Mouse (Mus musculus) cerebellum, adult 2 months (tissue): ENCODE results near the gene Cnn2. TPM values are rescaled to one million over a fixed set of nuclear protein-coding genes. Genes with fewer than 3 reads are reported as not detected.

ENCODE experiments used
- DNase-seq, 2 experiments: peaks; one replicate each; pipeline ENCODE4 v3.0.0; 2021
- H3K27ac ChIP-seq: fragments of 200-500 bp; 2 replicates; pipeline ENCODE4 v1.5.1; 2012; ENCODE audit warnings: low read length, control low read depth, inconsistent platforms; ENCODE audit not compliant: insufficient read depth
- H3K27me3 ChIP-seq: fragments of 200-500 bp; 2 replicates; pipeline ENCODE4 v1.6.1; 2012; ENCODE audit warnings: inconsistent platforms, mild to moderate bottlenecking, low read length, moderate library complexity; ENCODE audit not compliant: control insufficient read depth, insufficient read depth
- H3K4me1 ChIP-seq: fragments of 200-500 bp; 2 replicates; pipeline ENCODE4 v1.6.1; 2011; ENCODE audit warnings: low read length; ENCODE audit not compliant: control insufficient read depth, insufficient read depth
- H3K4me3 ChIP-seq: fragments of 200-500 bp; replicated peaks from 2 replicates; pipeline ENCODE3; 2011; ENCODE audit warnings: mild to moderate bottlenecking, low read depth, low read length, control low read depth; ENCODE audit not compliant: insufficient read depth
- CTCF ChIP-seq: fragments of 200-500 bp; IDR thresholded peaks from 2 replicates; pipeline ENCODE4 v1.5.1; 2011; ENCODE audit warnings: low read depth, mild to moderate bottlenecking, control low read depth, low read length, moderate library complexity, borderline replicate concordance; ENCODE audit not compliant: insufficient read depth
- POLR2A ChIP-seq: fragments of 200-500 bp; IDR thresholded peaks from 2 replicates; pipeline ENCODE4 v1.6.1; 2011; ENCODE audit warnings: low read length, control low read depth, borderline replicate concordance; ENCODE audit not compliant: insufficient read depth
- WGBS: fragments of 180-500 bp; shearing (Covaris S2); methylation state at CpG from one replicate; pipeline ENCODE4 v1.1.7; 2018; 5-methylcytosine and 5-hydroxymethylcytosine counted together
- polyA plus RNA-seq: library from polyadenylated mRNA; depleted of rRNA; stranded (reverse); fragments of >200 nt; gene quantifications from 2 replicates; pipeline ENCODE4 v1.2.3, GENCODE M21; 2012; rRNA removed

Cnn2 gene
- polyA plus RNA-seq, result 8.2 and 9.3 TPM in 2 replicates

GRCm38 (mm10) chr10:79988506-79989271 lies at the start of gene Cnn2:
Gene Cnn2, plus strand, starts transcription at chr10:79988584.
- DNase-seq, result no peak
- no peak within 1 kb of the TSS for H3K4me3 ChIP-seq
- TF ChIP-seq POLR2A, result no peak
- no peak for TF ChIP-seq CTCF
- peaks cover 6% of the 10 kb centered on the region; the same call in 1 of the 2 replicates for H3K4me1 ChIP-seq
- no peaks in the 10 kb centered on the region for H3K27me3 ChIP-seq
- no peak within 1 kb of the TSS for H3K27ac ChIP-seq
- WGBS, result 1% methylated on average over 59 of the region's 59 CpGs

- Histone ChIP-seq H3K27me3 (no peaks in the 10 kb centered on the region), H3K4me1 (peaks cover 20% of the 10 kb centered on the region), H3K4me3 (no peak overlapping the region), H3K27ac (no peak overlapping the region)
- TF ChIP-seq POLR2A (no peak), CTCF (no peak)
- 43% methylated on average over 7 of the region's 7 CpGs for WGBS
- DNase-seq, result no peak
Measured at GRCm38 (mm10) chr10:79940749-79941148, 47.6 kb upstream of the Cnn2 start.

- no peak for DNase-seq
- WGBS, result 91% methylated on average over 1 of the region's 1 CpGs
Measured at GRCm38 (mm10) chr10:79942988-79943387, 45.4 kb upstream of the Cnn2 start.

GRCm38 (mm10) chr10:79943471-79943901 lies 44.9 kb upstream of the Cnn2 start:
- H3K27me3 ChIP-seq, result no peaks in the 10 kb centered on the region
- DNase-seq, result no peak
- WGBS, result 79% methylated on average over 9 of the region's 9 CpGs
- no peak overlapping the region for H3K4me3 ChIP-seq
- H3K4me1 ChIP-seq, result peaks cover 5% of the 10 kb centered on the region
- H3K27ac ChIP-seq, result no peak overlapping the region
- TF ChIP-seq CTCF (no peak), POLR2A (no peak)

More at GRCm38 (mm10) chr10:79942988-79943387, 45.4 kb upstream of the Cnn2 start:
- no peak overlapping the region for H3K4me3 ChIP-seq
- peaks cover 10% of the 10 kb centered on the region for H3K4me1 ChIP-seq
- TF ChIP-seq CTCF, result no peak
- no peak for TF ChIP-seq POLR2A
- no peak overlapping the region for H3K27ac ChIP-seq
- no peaks in the 10 kb centered on the region for H3K27me3 ChIP-seq

- H3K4me3 ChIP-seq, result no peak overlapping the region
- peaks cover 5% of the 10 kb centered on the region for H3K4me1 ChIP-seq
- H3K27ac ChIP-seq, result no peak overlapping the region
- DNase-seq, result no peak
- no peaks in the 10 kb centered on the region for H3K27me3 ChIP-seq
- TF ChIP-seq CTCF (no peak), POLR2A (no peak)
- WGBS, result 37% methylated on average over 16 of the region's 16 CpGs
Measured at GRCm38 (mm10) chr10:79945507-79946234, 42.7 kb upstream of the Cnn2 start.

- WGBS, result 70% methylated on average over 7 of the region's 7 CpGs
Measured at GRCm38 (mm10) chr10:79946752-79947322, 41.5 kb upstream of the Cnn2 start.

GRCm38 (mm10) chr10:79947502-79947901 lies 40.9 kb upstream of the Cnn2 start:
- Histone ChIP-seq H3K27me3 (no peaks in the 10 kb centered on the region), H3K4me1 (peaks cover 5% of the 10 kb centered on the region), H3K27ac (no peak overlapping the region), H3K4me3 (no peak overlapping the region)
- DNase-seq, result no peak
- no peak for TF ChIP-seq POLR2A
- TF ChIP-seq CTCF, result no peak
- 88% methylated on average over 6 of the region's 6 CpGs for WGBS

More at GRCm38 (mm10) chr10:79946752-79947322, 41.5 kb upstream of the Cnn2 start:
- no peak overlapping the region for H3K4me3 ChIP-seq
- no peaks in the 10 kb centered on the region for H3K27me3 ChIP-seq
- TF ChIP-seq CTCF, result no peak
- DNase-seq, result no peak
- H3K4me1 ChIP-seq, result peaks cover 5% of the 10 kb centered on the region
- no peak overlapping the region for H3K27ac ChIP-seq

GRCm38 (mm10) chr10:79949873-79950272 lies 38.5 kb upstream of the Cnn2 start:
- H3K4me3 ChIP-seq, result no peak overlapping the region
- no peak for DNase-seq
- no peak for TF ChIP-seq CTCF
- TF ChIP-seq POLR2A, result no peak
- 92% methylated on average over 4 of the region's 4 CpGs for WGBS
- H3K4me1 ChIP-seq, result peaks cover 5% of the 10 kb centered on the region
- H3K27me3 ChIP-seq, result no peaks in the 10 kb centered on the region
- no peak overlapping the region for H3K27ac ChIP-seq
